Mouse (Mus musculus) hindbrain, embryonic 10.5 days (tissue): ENCODE data around the gene Cd86. TPM values are rescaled to one million over a fixed set of nuclear protein-coding genes. Genes with fewer than 3 reads are reported as not detected.

Source experiments
- DNase-seq: peaks from one replicate; pipeline ENCODE4 v3.0.0-alpha.2; 2017; ENCODE audit warnings: low spot score
- H3K27ac ChIP-seq: fragments of 300-500 bp; sonication (generic); 2 replicates; pipeline ENCODE4 v1.5.1; 2016; ENCODE audit warnings: mild to moderate bottlenecking, moderate library complexity
- H3K27me3 ChIP-seq: fragments of 300-500 bp; sonication (generic); 2 replicates; pipeline ENCODE4 v1.6.1; 2016; ENCODE audit warnings: mild to moderate bottlenecking; ENCODE audit not compliant: poor library complexity, insufficient read depth, severe bottlenecking
- H3K36me3 ChIP-seq: fragments of 300-500 bp; sonication (generic); 2 replicates; pipeline ENCODE4 v1.6.1; 2016; ENCODE audit warnings: mild to moderate bottlenecking, moderate library complexity
- H3K4me1 ChIP-seq: fragments of 300-500 bp; sonication (generic); replicated peaks from 2 replicates; pipeline ENCODE4 v1.6.1; 2016; ENCODE audit warnings: mild to moderate bottlenecking
- H3K4me3 ChIP-seq: fragments of 300-500 bp; sonication (generic); 2 replicates; pipeline ENCODE4 v1.5.1; 2016; ENCODE audit warnings: mild to moderate bottlenecking, moderate library complexity
- H3K9me3 ChIP-seq: fragments of 300-500 bp; sonication (generic); 2 replicates; pipeline ENCODE4 v1.6.1; 2016; ENCODE audit warnings: mild to moderate bottlenecking, moderate library complexity
- WGBS: fragments of 180-500 bp; shearing (Covaris S2); methylation state at CpG from one replicate; pipeline ENCODE4 v1.1.7; 2016; 5-methylcytosine and 5-hydroxymethylcytosine counted together
- polyA plus RNA-seq: library from polyadenylated mRNA; unstranded; fragments of >200 nt; fragmentation: Nextera tagmentation; extraction: Ambion mirVana; gene quantifications from 2 replicates; pipeline ENCODE4 v1.2.1, GENCODE M21; 2016

Gene Cd86
- 1.2 TPM in 2 replicates for polyA plus RNA-seq

- H3K27me3 ChIP-seq = no peaks in the 10 kb centered on the region
- no peak for DNase-seq
- no peak within 1 kb of the TSS for H3K27ac ChIP-seq
- H3K36me3 ChIP-seq = no peaks in the 10 kb centered on the region
- no peak within 1 kb of the TSS for H3K4me3 ChIP-seq
- H3K4me1 ChIP-seq = no peaks in the 10 kb centered on the region
- no peaks in the 10 kb centered on the region for H3K9me3 ChIP-seq
- WGBS = 88% methylated on average over 13 of the region's 13 CpGs
Measured at GRCm38 (mm10) chr16:36665782-36666181, at the start of gene Cd86. Cd86 (minus strand) TSS chr16:36666081.

- H3K9me3 ChIP-seq = no peaks in the 10 kb centered on the region
- H3K27ac ChIP-seq = no peak overlapping the region
- 0 out of 2 replicates have a peak, but pooled peaks cover 4% of the 10 kb centered on the region for H3K4me1 ChIP-seq
- no peak overlapping the region for H3K4me3 ChIP-seq
- H3K27me3 ChIP-seq = no peaks in the 10 kb centered on the region
- no peaks in the 10 kb centered on the region for H3K36me3 ChIP-seq
- WGBS = 92% methylated on average over 12 of the region's 12 CpGs
- no peak for DNase-seq
Measured at GRCm38 (mm10) chr16:36711760-36712159, 45.9 kb upstream of the Cd86 start.

- no peaks in the 10 kb centered on the region for H3K27me3 ChIP-seq
- no peak overlapping the region for H3K4me3 ChIP-seq
- H3K27ac ChIP-seq = no peak overlapping the region
- WGBS = 86% methylated on average over 2 of the region's 2 CpGs
- DNase-seq = no peak
- H3K36me3 ChIP-seq = no peaks in the 10 kb centered on the region
- no peaks in the 10 kb centered on the region for H3K9me3 ChIP-seq
- H3K4me1 ChIP-seq = 0 out of 2 replicates have a peak, but pooled peaks cover 4% of the 10 kb centered on the region
Measured at GRCm38 (mm10) chr16:36710794-36711193, 44.9 kb upstream of the Cd86 start.

GRCm38 (mm10) chr16:36709405-36709804 lies 43.5 kb upstream of the Cd86 start:
- Histone ChIP-seq H3K27me3 (no peaks in the 10 kb centered on the region), H3K4me3 (no peak overlapping the region), H3K4me1 (0 out of 2 replicates have a peak, but pooled peaks cover 4% of the 10 kb centered on the region), H3K9me3 (no peaks in the 10 kb centered on the region), H3K36me3 (no peaks in the 10 kb centered on the region), H3K27ac (no peak overlapping the region)
- no peak for DNase-seq
- WGBS = 94% methylated on average over 17 of the region's 17 CpGs

GRCm38 (mm10) chr16:36708751-36709150 lies 42.9 kb upstream of the Cd86 start:
- Histone ChIP-seq H3K9me3 (no peaks in the 10 kb centered on the region), H3K4me1 (0 out of 2 replicates have a peak, but pooled peaks cover 4% of the 10 kb centered on the region), H3K27me3 (no peaks in the 10 kb centered on the region), H3K27ac (no peak overlapping the region), H3K4me3 (no peak overlapping the region), H3K36me3 (no peaks in the 10 kb centered on the region)
- WGBS = 88% methylated on average over 7 of the region's 7 CpGs
- DNase-seq = no peak

- no peak for DNase-seq
- no peaks in the 10 kb centered on the region for H3K27me3 ChIP-seq
- H3K4me3 ChIP-seq = no peak overlapping the region
- H3K9me3 ChIP-seq = no peaks in the 10 kb centered on the region
- 75% methylated on average over 6 of the region's 6 CpGs for WGBS
- H3K36me3 ChIP-seq = no peaks in the 10 kb centered on the region
- 0 out of 2 replicates have a peak, but pooled peaks cover 4% of the 10 kb centered on the region for H3K4me1 ChIP-seq
- no peak overlapping the region for H3K27ac ChIP-seq
Measured at GRCm38 (mm10) chr16:36707702-36708423, 42.0 kb upstream of the Cd86 start.

- WGBS = 91% methylated on average over 2 of the region's 2 CpGs
- Histone ChIP-seq H3K36me3 (no peaks in the 10 kb centered on the region), H3K4me3 (no peak overlapping the region), H3K9me3 (no peaks in the 10 kb centered on the region), H3K4me1 (no peaks in the 10 kb centered on the region), H3K27ac (no peak overlapping the region), H3K27me3 (peaks cover 4% of the 10 kb centered on the region)
- no peak for DNase-seq
Measured at GRCm38 (mm10) chr16:36700484-36700883, 34.6 kb upstream of the Cd86 start.

GRCm38 (mm10) chr16:36697331-36697730 lies 31.4 kb upstream of the Cd86 start:
- Histone ChIP-seq H3K36me3 (no peaks in the 10 kb centered on the region), H3K4me1 (peaks cover 9% of the 10 kb centered on the region), H3K4me3 (no peak overlapping the region), H3K27me3 (peaks cover 36% of the 10 kb centered on the region), H3K9me3 (no peaks in the 10 kb centered on the region), H3K27ac (no peak overlapping the region)
- DNase-seq = no peak
- 85% methylated on average over 8 of the region's 8 CpGs for WGBS

GRCm38 (mm10) chr16:36694798-36695290 lies 29.0 kb upstream of the Cd86 start:
- Histone ChIP-seq H3K9me3 (no peaks in the 10 kb centered on the region), H3K27ac (no peak overlapping the region), H3K4me3 (peak overlapping the region; percentile 53; the same call in 1 of the 2 replicates), H3K4me1 (peaks cover 9% of the 10 kb centered on the region), H3K27me3 (peaks cover 37% of the 10 kb centered on the region), H3K36me3 (no peaks in the 10 kb centered on the region)
- DNase-seq = peak; percentile 4
- 61% methylated on average over 9 of the region's 9 CpGs for WGBS

- Histone ChIP-seq H3K4me3 (peak within 1 kb of the TSS; percentile 53), H3K36me3 (no peaks in the 10 kb centered on the region), H3K27ac (peak within 1 kb of the TSS; percentile 50), H3K9me3 (no peaks in the 10 kb centered on the region), H3K27me3 (peaks cover 37% of the 10 kb centered on the region), H3K4me1 (peaks cover 9% of the 10 kb centered on the region)
- 2% methylated on average over 40 of the region's 40 CpGs for WGBS
- peak; percentile 26 for DNase-seq
Measured at GRCm38 (mm10) chr16:36693818-36694413, 28.0 kb upstream of the Cd86 start, which contains the start of gene Ildr1. Ildr1 (plus strand) TSS chr16:36693978.

- no peak overlapping the region for H3K4me3 ChIP-seq
- H3K27me3 ChIP-seq = peaks cover 37% of the 10 kb centered on the region
- WGBS = 77% methylated on average over 3 of the region's 3 CpGs
- no peaks in the 10 kb centered on the region for H3K36me3 ChIP-seq
- H3K9me3 ChIP-seq = no peaks in the 10 kb centered on the region
- no peak overlapping the region for H3K27ac ChIP-seq
- no peak for DNase-seq
- peaks cover 9% of the 10 kb centered on the region for H3K4me1 ChIP-seq
Measured at GRCm38 (mm10) chr16:36691484-36691883, 25.6 kb upstream of the Cd86 start.

- DNase-seq = no peak
- no peak overlapping the region for H3K4me3 ChIP-seq
- no peak overlapping the region for H3K27ac ChIP-seq
- no peaks in the 10 kb centered on the region for H3K9me3 ChIP-seq
- H3K27me3 ChIP-seq = peaks cover 9% of the 10 kb centered on the region
- no peaks in the 10 kb centered on the region for H3K36me3 ChIP-seq
- H3K4me1 ChIP-seq = no peaks in the 10 kb centered on the region
- 86% methylated on average over 2 of the region's 2 CpGs for WGBS
Measured at GRCm38 (mm10) chr16:36688076-36688475, 22.2 kb upstream of the Cd86 start.

GRCm38 (mm10) chr16:36684325-36684918 lies 18.5 kb upstream of the Cd86 start:
- no peak for DNase-seq
- H3K27me3 ChIP-seq = no peaks in the 10 kb centered on the region
- H3K4me3 ChIP-seq = no peak overlapping the region
- H3K9me3 ChIP-seq = no peaks in the 10 kb centered on the region
- H3K4me1 ChIP-seq = no peaks in the 10 kb centered on the region
- WGBS = 78% methylated on average over 6 of the region's 6 CpGs
- no peaks in the 10 kb centered on the region for H3K36me3 ChIP-seq
- H3K27ac ChIP-seq = no peak overlapping the region
